Mouse (Mus musculus) natural killer cell, adult 2 months (primary cell): ENCODE data around the gene Sppl2b.

Experiments
- DNase-seq, 2 experiments: peaks; one replicate each; pipeline ENCODE4 v3.0.0; 2022; ENCODE audit warnings: low spot score in 2 of 2

Gene Sppl2b

DNA sequence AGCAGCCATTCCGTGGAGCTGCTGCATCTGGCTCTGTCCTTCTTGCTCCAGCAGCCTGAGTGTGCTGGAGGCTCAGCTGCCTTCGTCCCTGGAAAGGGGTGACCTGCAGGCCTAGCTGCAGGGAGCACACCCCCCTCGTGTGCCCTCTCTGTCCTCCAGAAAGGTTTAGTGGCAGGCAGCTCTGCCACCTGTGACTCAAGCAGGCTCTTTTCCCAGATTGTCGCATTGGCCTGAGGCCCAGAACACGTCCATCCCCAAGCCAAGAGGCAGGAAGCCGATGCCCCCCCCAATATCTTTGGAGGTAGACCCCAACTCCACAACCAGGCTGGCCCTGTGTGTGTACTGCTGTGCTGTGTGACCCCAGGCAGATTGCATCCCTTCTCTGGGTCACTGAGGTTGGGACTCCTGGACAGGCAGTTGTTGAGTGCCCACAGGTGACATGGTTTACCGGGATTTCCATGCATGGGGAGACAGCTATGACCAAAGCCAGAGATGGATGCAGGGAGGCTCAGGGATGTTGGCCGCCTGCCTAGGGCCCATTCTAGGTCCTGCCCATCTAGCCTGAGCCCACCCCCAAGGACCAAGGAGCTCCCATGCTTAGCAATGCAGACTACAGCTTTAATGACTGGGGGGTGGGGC lies 9.9 kb upstream of the Sppl2b start:
- DNase-seq: no peak

DNA sequence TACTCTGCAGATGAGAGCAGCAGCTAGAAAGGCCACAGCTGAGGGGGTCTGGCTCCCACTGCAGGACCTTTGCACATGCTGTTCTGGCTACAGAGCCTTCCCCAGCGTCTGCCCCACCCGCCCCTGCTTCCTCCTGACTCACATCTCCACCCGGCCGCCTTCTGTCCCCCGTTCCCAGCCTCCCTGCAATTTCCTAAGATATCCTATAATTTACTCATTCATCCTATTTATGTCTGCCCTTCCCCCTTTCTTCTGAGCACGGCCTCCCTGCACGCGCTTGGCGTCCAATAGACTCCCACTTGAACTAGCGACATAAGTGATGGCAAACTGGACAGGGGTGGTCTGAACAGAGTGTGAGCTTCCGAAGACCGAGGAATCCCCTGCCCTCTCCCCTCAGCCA lies 9.3 kb upstream of the Sppl2b start:
- no peak for DNase-seq

DNA sequence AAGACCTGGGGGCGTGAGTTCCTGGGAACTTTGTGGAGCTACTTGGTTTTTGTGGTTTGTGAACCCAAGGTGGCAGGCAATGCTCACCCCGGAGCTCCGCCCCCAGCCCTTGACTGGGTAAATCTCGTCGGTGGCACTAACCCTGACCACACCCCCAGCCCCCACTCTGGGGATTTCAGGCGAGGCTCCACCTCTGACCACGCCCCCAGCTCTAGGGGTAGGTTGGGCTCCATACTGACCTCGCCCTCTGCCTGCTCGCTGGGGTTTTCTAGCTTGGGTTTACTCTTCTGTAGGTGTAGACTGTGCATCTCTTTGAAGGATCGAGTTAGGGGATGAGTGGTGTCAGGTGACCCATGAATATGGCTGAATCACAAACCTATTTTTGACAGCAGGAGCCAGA lies 6.5 kb upstream of the Sppl2b start:
- DNase-seq: peak; percentile 71 to 78

DNA sequence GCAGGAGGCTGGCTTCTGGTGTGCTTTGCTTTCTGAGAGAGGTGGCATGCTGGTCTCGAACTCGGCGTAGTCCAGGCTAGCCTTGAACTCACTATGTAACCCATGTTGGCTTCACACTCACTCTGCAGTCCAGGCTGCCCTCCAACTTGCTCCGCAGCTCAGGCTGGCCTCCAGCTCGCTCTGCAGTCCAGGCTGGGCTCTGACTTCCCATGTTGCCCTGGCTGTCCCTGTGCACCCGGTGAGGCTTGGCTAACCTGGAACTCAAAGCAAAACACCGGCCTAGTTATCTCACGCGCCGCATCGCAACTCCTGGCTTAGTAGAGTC lies 636 bp downstream of the Sppl2b start:
- no peak for DNase-seq

DNA sequence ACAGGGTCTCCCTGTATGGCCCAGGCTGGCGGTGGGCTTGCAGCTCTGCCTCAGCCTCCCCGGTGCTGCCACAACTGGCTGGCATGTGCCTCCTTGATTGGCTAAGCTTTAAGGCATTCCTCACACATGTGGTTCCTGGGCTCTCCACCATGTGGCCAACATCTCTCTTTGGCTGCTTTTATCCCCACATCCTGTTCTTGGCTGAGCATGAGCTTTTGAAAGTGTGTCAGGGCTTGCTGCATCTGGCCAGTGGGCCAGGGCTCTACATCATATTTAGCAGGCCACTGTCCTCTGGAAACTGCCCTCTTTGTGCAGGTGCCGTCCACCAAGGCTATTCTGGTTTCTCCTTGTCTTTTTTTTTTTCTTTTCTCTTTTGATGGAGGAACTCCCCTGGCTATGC lies 1.2 kb downstream of the Sppl2b start:
- peak; percentile 26 to 41 for DNase-seq

DNA sequence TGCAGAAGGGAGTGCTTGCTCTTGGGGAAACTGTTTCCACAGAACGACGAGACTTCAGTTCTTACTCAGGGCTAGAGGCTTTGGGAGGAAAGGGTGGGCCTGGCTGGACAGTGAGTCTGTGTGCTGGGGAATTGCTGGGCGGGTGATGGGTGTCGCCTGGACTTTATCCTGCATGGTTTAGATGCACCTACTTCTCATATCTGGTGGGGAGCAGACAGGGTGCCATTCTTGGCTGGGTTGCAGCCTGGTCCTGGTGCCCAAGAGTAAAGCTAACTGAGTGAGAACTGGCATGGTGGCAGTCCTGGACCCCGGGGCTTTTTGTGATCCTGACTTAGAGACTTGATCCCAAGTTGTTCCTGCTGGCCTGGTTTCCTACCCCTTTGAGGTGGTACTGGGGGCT lies 1.8 kb downstream of the Sppl2b start:
- no peak for DNase-seq

DNA sequence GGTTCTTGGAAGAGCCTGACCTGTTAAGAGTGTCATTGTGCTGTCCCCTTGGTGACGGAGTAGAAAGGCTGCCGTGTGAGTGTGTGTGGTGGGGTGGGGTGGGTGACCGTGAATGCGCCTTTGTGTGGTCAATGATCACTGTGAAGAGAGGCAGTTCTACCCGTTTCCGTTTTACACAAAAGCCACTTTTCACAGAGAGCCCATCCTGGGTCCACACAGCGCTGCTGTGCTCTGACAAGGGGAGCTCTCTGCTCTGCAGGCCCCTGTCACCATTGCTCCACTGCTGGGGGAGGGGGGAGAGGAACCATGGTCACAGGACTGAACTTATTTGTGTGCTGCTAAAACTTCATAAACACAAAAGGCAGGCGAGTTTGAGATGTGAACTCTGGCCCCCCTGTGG lies 2.3 kb downstream of the Sppl2b start:
- peak; percentile 58 to 77 for DNase-seq

DNA sequence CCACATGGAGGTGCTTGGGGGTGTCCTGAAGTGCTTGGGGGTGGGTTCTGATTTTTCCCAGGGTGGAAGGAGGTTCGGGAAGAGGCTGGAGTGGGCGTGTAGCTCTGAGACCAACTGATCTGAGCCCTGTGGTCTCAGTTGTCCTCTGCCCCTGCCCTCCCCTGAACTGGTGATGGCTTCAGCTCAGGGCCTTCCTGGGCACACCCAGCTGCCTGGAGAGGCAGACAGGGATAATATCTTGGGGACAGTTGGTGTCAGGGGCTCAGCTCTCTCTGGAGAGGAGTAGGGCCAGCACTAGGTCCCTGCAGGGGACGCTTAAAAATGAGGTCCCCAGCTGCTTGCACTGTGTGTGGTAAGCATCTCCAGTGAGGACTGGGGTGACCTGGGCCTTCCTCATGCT lies 2.8 kb downstream of the Sppl2b start:
- no peak for DNase-seq

DNA sequence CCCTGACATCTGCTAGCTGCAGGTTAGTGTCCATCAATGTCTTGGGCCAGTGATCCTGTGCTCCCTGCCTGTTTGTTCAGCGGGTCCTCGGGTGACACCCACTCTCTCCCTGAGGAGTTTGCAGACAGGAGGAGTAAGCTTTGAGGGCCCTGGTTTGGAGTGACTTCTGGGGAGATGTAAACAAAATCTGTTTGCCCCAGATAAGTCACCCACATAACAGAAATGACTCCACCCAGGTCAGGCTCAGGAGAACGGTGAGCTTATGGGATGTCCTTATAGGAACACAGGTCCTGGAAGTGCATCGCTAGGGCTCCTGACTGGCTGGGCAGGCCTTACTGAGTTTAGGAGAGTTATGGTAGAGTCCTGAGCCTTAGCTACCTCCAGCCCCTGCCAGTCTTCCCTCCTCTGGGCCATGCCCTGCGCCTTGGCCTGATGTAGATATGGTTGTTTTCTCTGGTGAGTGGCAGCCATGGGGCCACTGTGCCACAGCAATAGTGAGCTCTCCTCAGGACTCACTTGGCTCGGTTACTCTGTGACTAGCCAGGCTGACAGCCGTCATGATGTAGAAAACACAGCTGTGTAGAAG lies 3.4 kb downstream of the Sppl2b start:
- no peak for DNase-seq

DNA sequence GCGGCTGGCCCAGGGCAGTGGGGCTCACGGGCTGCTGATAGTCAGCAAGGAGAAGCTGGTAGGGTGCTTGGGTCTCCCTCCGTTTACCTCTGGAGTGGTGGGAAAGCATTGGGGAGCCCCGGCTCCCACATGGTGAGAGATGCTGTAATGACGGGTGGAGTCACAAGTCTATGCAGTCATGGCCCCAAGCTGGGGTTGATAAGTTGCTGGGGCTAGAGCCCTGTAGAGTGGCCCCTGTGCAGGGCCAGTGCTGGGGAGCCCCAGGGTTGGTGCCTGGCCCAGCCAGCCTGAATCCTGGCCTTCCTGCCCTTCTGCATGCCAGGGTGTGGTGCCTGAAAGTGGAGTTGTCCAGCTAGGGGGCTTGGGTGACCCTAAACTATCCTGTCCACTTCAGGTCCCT lies 7.2 kb downstream of the Sppl2b start:
- DNase-seq: no peak

DNA sequence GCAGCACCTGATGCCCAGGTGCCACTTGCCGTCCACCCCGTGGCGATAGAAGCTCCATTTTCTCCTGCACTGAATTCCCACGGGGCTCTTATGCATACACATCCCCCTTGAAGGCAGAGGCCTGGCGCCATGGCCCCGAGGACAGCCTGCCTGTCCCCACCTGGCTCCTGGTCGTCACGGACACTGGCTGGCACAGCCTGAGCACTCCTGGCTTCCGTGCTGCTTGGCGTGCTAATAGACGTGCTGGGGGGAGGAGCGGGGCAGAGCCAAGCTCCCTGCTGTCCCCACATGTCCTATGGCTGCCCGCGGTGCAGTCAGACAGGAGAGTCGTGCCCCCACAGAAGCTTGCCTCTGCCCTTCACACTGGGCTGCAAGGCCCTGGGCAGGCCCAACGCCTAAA lies 9.4 kb downstream of the Sppl2b start:
- DNase-seq: no peak

DNA sequence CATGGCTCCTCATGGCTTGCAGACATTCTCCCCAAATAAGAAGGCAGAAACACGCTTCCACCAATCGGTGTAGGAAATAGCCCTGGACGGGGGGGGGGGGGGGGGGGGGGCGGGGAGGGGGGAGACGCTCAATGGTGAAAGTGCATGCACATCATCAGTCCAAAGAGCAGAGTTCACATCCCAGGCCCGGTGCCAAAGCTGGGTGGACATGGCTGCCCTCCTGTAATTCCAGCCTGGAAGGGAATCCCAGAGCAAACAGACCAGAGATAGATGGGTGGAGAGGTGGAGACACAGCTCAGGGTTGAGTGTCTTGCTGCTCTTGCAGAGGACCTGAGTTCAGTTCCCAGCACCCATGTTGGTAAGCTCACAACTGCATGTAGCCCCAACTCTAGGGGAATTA lies 15.9 kb downstream of the Sppl2b start:
- no peak for DNase-seq

DNA sequence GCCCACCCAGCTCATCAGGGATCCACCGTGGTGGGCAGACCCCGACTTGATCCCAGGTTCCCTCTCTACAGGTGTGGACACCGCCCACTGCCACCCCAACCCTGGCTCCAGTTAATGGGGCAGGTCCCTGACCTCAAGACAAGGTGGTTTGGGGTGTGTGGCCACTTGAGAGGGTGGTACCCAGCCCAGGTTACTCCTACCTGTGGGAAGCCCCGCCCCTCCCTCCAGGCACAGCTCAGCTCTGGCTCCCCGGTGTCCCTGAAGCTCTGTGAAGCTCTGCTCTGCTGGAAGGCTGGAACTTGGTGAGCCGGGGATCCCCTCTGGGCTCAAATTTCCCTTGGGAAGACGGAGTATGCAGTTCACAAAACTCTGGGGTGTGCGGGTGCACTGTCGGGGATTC lies 16.5 kb downstream of the Sppl2b start, which contains the start of gene Tmprss9:
Tmprss9 (plus strand) TSS at position 268 of the 400 bp plus-strand sequence.
- no peak for DNase-seq

DNA sequence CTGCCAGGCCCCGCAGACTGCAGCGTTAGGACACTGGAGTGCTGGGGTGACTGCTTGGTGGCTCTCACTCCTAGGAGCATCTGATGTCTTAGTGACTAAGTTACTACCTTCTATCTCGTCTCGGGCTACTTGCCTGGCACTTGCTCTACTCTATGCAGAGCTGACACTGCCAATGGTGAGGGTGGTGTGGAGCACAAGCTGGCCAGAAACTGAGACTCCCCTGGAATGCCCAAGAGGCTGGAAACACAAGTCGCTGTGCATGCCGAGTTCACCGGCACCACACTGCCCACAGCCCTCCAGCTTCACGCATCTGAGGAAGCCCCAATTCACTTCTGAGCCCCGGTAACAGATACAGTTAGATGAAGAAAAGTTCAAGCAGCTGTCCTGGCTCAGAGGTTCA lies 19.0 kb downstream of the Sppl2b start:
- DNase-seq: no peak

DNA sequence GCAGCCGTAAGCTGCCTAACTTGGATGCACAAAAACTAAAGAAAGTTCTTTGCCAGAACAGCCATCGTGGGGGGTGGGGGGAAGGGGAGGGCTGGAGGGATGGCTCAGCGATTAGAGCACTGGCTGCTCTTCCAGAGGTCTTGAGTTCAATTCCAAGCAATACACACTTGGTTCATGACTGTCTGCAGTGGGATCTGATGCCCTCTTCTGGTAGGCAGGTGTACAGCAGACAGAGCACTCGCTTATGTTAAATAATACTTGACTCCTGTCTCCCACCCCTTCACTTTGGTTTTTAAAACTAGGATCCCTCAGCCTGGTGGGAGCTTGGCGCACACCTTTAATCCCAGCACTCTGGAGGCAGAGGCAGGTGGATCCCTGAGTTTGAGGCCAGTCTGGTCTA lies 21.0 kb downstream of the Sppl2b start:
- peak; percentile 50 to 65 for DNase-seq

DNA sequence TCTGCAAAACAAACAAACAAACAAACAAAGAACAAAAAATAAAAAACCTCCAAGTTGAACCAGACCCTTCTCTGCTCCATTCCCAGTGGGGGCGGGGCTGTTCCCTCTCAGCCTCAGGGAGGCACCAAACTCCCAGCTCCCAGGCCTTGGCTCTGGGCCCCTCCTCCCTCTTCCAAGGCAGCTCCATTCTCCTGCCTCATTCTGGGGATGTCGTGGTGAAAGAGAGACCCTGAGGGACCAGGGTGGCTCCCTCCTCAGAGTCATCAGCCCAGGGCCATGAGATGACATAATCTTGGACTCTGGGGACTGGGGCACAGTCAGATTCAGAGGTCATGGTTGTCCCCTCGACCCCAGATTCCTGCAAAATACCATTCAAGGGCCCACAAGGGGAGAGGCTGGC lies 21.5 kb downstream of the Sppl2b start:
- no peak for DNase-seq

DNA sequence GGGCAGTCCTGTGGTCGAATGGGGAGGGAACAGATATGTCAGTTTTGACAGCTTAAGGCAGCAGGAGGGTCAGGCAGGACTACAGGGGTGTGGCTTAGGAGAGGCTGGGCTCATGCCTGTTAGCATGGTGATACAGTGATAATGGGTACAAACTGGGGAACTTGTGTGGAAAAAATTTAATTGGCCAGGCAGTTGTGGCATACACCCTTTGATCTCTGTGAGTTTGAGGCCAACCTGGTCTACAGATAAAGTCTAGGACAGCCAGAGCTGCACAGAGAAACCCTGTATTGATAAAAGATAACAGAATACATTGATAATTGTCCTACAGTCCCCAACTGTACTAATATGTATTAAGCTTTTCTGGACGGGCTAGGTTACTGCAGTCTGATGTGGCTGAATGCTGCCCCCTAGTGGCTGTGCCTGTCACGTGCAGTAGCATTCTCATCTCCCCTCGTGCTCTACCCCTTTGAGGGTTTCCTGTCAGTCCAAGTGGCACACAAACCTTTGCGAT lies 25.1 kb downstream of the Sppl2b start:
- DNase-seq: peak; percentile 70 to 80

DNA sequence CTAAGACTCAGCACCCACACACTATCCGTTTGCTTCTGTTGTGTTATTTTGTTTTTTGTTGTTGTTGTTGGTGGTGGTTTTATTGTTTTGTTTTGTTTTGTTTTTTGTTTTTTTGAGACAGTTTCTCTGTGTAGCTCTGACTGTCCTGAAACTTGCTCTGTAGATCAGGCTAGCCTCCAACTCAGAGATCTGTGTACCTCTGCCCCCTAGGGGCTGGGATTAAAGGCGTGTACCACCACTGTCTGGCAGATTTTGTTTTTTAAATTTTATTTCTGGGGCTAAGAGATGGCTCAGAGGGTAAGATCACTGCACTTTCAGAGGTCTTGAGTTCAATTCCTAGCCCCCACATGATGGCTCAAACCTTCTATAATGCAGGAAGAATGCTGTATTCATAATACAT lies 25.8 kb downstream of the Sppl2b start:
- no peak for DNase-seq

DNA sequence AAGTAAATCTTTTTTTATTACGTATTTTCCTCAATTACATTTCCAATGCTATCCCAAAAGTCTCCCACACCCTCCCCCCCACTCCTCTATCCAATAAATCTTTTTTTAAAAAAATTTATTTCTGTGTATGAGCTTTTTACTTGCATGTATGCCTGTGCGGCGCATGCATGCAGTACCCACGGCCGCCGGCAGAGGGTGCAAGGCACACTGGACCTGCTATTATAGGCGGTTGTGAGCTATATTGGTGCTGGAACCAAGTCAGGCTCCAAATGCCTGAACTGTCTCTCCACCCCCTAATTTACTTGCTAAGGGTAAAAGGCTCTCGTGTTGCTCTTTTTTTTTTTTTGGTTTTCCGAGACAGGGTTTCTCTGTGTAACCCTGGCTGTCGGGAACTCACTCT lies 26.2 kb downstream of the Sppl2b start:
- peak; percentile 72 to 84 for DNase-seq

DNA sequence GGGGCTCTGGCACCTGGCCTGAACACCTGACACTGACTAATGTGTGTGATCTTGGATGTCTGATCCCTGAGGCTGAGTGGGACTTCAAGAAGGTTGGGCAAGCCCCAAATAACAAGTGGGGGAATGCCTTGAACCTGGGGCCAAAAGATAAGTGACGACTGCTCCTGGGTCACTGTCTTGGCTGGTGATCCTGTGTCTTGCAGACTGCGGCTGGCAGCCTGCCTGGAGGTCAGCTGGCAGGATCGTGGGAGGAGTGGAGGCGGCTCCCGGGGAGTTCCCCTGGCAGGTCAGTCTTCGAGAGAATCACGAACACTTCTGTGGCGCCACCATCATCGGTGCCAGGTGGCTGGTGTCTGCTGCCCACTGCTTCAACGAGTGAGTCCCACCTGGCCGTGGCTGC lies 32.1 kb downstream of the Sppl2b start:
- no peak for DNase-seq

DNA sequence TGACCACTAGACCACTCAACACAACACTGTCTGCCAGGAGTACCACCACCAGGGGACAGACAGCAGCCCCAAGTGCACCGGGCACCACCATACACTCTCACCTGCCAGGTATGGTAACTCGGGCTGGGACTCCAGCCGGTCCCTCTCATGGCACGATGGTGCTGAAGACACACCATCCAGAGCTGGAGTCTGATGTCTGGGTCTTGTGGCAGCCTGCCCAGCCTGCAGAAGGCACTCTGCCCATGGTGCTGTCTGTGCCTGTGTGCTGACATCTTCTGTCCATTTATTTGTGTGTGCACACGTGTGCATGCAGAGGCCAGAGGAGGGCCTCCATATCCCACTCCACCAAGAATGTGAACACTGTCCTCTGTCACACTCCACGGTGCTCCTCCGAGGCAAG lies 40.0 kb downstream of the Sppl2b start:
- DNase-seq: no peak

DNA sequence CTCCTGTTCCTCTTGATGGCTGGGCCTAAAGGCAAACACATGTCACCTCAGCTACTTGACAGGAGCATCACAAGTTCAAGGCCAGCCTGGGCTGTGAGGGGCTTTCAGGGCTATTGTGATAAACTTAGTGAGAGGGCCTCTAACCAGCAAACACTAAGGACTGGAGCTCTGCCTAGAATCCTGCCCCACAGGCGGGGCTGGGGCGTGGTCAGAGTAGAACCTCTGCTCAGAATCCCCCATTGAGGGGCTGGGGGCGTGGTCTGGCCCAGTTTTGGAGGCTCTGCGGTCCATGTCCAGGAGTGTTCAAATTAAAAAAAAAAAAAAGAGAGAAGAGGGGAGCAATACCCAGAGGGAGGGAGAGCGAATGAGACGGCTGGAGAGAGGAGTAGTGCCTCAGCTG lies 40.6 kb downstream of the Sppl2b start:
- DNase-seq: no peak

DNA sequence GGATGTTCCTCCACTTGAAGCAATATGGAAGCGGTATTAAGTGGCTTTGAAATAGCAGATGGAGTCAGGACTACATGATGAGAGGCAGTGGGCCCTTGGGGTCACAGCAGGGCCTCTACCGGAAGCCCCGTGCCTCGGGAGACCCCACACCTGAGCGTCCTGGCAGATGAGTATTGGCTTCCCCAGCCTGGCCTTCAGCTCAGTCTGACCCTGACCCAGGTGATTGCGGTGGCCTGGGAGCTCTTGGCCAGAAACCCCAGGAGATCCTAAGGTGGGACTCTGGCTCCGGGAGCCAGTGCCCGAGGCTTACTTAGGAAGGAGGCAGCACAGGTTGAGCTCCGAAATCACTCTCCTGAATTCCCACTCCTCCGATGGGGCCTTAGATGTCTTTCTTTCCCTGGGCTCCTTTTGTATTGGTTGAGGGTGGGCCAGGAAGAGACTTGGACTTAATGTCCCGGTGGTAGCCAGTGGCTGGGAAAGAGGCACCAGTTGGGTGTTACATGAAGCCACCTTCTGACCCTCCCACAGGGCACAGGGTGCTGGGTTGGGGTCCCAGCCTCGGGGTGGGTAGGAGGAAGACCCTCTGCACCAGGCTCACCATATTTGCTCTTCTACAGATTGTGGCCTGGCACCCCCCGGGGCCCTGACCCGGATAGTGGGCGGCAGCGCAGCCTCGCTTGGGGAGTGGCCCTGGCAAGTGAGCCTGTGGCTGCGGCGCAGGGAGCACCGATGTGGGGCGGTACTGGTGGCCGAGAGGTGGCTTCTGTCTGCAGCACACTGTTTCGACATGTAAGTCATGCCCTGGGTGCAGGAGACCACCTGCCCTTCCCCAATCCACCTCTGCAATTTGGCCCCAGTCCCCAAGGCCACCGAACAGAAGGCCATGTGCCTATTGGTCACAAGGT lies 41.8 kb downstream of the Sppl2b start:
- no peak for DNase-seq
